Mouse (Mus musculus) CH12.LX (cell line): ENCODE results near the gene Defb45. TPM values are rescaled to one million over a fixed set of nuclear protein-coding genes. Genes with fewer than 3 reads are reported as not detected.

ENCODE experiments used
- DNase-seq: peaks from one replicate; pipeline ENCODE4 v3.0.0-alpha.2; 2013; ENCODE audit errors: extremely low read depth
- H3K27ac ChIP-seq: 2 replicates; pipeline ENCODE4 v1.5.1; 2012; ENCODE audit warnings: low read depth, mild to moderate bottlenecking, control low read depth, moderate library complexity; ENCODE audit not compliant: insufficient read depth
- H3K27me3 ChIP-seq: replicated peaks from 2 replicates; pipeline ENCODE3; 2012; ENCODE audit warnings: inconsistent platforms
- H3K36me3 ChIP-seq, 2 experiments: replicated peaks in 1 of 2; 2 replicates each; pipeline versions ENCODE3 to v1.6.1; 2012; ENCODE audit warnings: inconsistent platforms in 1 of 2, low read length in 1 of 2, mild to moderate bottlenecking in 1 of 2, mixed read lengths in 1 of 2, moderate library complexity in 1 of 2; ENCODE audit not compliant: control insufficient read depth in 1 of 2, insufficient read depth in 1 of 2
- H3K4me1 ChIP-seq, 2 experiments: 2 replicates each; pipeline ENCODE4 v1.6.1; 2012; ENCODE audit warnings: inconsistent platforms in 1 of 2, moderate library complexity in 1 of 2; ENCODE audit not compliant: insufficient read depth in 2 of 2, control insufficient read depth in 1 of 2
- H3K4me2 ChIP-seq: 2 replicates; pipeline ENCODE4 v1.6.1; 2012; ENCODE audit warnings: low read depth, mild to moderate bottlenecking, control low read depth; ENCODE audit not compliant: poor library complexity, insufficient read depth, severe bottlenecking
- H3K4me3 ChIP-seq, 3 experiments: fragments of 150-350 bp in 1 of 3; sonication (generic) in 1 of 3; replicated peaks in 1 of 3; 2 replicates each; pipeline versions ENCODE3 to v1.5.1; 2011 to 2012; ENCODE audit warnings: low read depth in 2 of 3, low read length in 2 of 3, mild to moderate bottlenecking in 2 of 3, moderate library complexity in 2 of 3, control low read depth in 1 of 3, improper control_type of control experiment in 1 of 3, inconsistent platforms in 1 of 3, mixed read lengths in 1 of 3; ENCODE audit not compliant: poor library complexity in 1 of 3
- H3K79me2 ChIP-seq: replicated peaks from 2 replicates; pipeline ENCODE4 v1.6.1; 2012; ENCODE audit warnings: mild to moderate bottlenecking, moderate library complexity; ENCODE audit not compliant: control insufficient read depth, poor library complexity, insufficient read depth, severe bottlenecking; ENCODE audit errors: extremely low read depth
- H3K9ac ChIP-seq: 2 replicates; pipeline ENCODE4 v1.6.1; 2012; ENCODE audit warnings: low read depth, mild to moderate bottlenecking, control low read depth, moderate library complexity; ENCODE audit not compliant: insufficient read depth
- H3K9me3 ChIP-seq: replicated peaks from 2 replicates; pipeline ENCODE3; 2012; ENCODE audit warnings: low read length, inconsistent platforms, mixed read lengths
- CTCF ChIP-seq, 2 experiments: IDR thresholded peaks in 1 of 2; conservative IDR thresholded peaks in 1 of 2; 2 replicates each; pipeline ENCODE4 v1.5.1; 2011 to 2012; ENCODE audit warnings: low read depth in 2 of 2, low read length in 2 of 2, improper control_type of control experiment in 1 of 2, inconsistent platforms in 1 of 2, mild to moderate bottlenecking in 1 of 2, moderate library complexity in 1 of 2
- GABPA ChIP-seq: IDR thresholded peaks from 2 replicates; pipeline ENCODE4 v1.6.1; 2012; ENCODE audit warnings: low read depth, low read length, improper control_type of control experiment, inconsistent platforms; ENCODE audit not compliant: insufficient replicate concordance
- MAX ChIP-seq: IDR thresholded peaks from 2 replicates; pipeline ENCODE4 v1.6.1; 2011; ENCODE audit warnings: low read length, improper control_type of control experiment
- MAZ ChIP-seq: IDR thresholded peaks from 2 replicates; pipeline ENCODE4 v1.6.1; 2012; ENCODE audit warnings: low read depth, mild to moderate bottlenecking, inconsistent platforms, low read length, improper control_type of control experiment, moderate library complexity
- MEF2A ChIP-seq: IDR thresholded peaks from 2 replicates; pipeline ENCODE4 v1.6.1; 2014; ENCODE audit warnings: low read depth, mild to moderate bottlenecking, inconsistent platforms, low read length, improper control_type of control experiment, borderline replicate concordance
- MXI1 ChIP-seq: IDR thresholded peaks from 2 replicates; pipeline ENCODE4 v1.6.1; 2011; ENCODE audit warnings: mild to moderate bottlenecking, low read depth, low read length, improper control_type of control experiment
- MYC ChIP-seq: IDR thresholded peaks from 2 replicates; pipeline ENCODE4 v1.6.1; 2011; ENCODE audit warnings: low read depth, mild to moderate bottlenecking, improper control_type of control experiment, low read length
- NELFE ChIP-seq: IDR thresholded peaks from 2 replicates; pipeline ENCODE4 v1.6.1; 2011; ENCODE audit warnings: low read depth, low read length, improper control_type of control experiment
- POLR2A ChIP-seq: IDR thresholded peaks from 2 replicates; pipeline ENCODE4 v1.6.1; 2011; ENCODE audit warnings: low read depth, mild to moderate bottlenecking, improper control_type of control experiment, low read length
- POLR2AphosphoS2 ChIP-seq: IDR thresholded peaks from 2 replicates; pipeline ENCODE4 v1.6.1; 2011; ENCODE audit warnings: low read depth, low read length, improper control_type of control experiment
- RAD21 ChIP-seq: IDR thresholded peaks from 2 replicates; pipeline ENCODE4 v1.6.1; 2011; ENCODE audit warnings: low read depth, mild to moderate bottlenecking, low read length, improper control_type of control experiment, moderate library complexity
- SMC3 ChIP-seq: IDR thresholded peaks from 2 replicates; pipeline ENCODE4 v1.6.1; 2011; ENCODE audit warnings: low read depth, low read length, improper control_type of control experiment
- UBTF ChIP-seq: IDR thresholded peaks from 2 replicates; pipeline ENCODE4 v1.6.1; 2012; ENCODE audit warnings: low read depth, mild to moderate bottlenecking, inconsistent platforms, low read length, improper control_type of control experiment, moderate library complexity
- USF2 ChIP-seq: conservative IDR thresholded peaks from 2 replicates; pipeline ENCODE4 v1.6.1; 2011; ENCODE audit warnings: low read depth, low read length, improper control_type of control experiment
- ZC3H11A ChIP-seq: IDR thresholded peaks from 2 replicates; pipeline ENCODE4 v1.6.1; 2012; ENCODE audit warnings: low read depth, mild to moderate bottlenecking, inconsistent platforms, low read length, improper control_type of control experiment
- dilution Hi-C: fragments of 300-500 bp; cut with MboI; formaldehyde crosslinking; loops from 2 replicates; pipeline ENCODE4 v1.14.3; 2020; ENCODE audit warnings: low sequenced_read_pairs; ENCODE audit not compliant: extremely low pct_unique_long_range_greater_than_20kb, extremely low pct_ligation_motif_present
- in situ Hi-C: fragments of 300-500 bp; cut with MboI; formaldehyde crosslinking; loops from 3 replicates; pipeline ENCODE4 v1.14.3; 2019; ENCODE audit warnings: low sequenced_read_pairs, low pct_ligation_motif_present, low pct_unique_long_range_greater_than_20kb, mixed read lengths
- polyA plus RNA-seq: library from polyadenylated mRNA; unstranded; fragments of >175 nt; gene quantifications from 2 replicates; pipeline ENCODE4 v1.2.1, GENCODE M21; 2012; ENCODE audit warnings: low read depth; ENCODE audit not compliant: insufficient read length
- total RNA-seq, 2 experiments: library from RNA; depleted of rRNA; stranded (reverse); fragments of 300-350 nt in 1 of 2; fragments of >200 nt in 1 of 2; gene quantifications; 2 replicates each; pipeline ENCODE4 v1.2.3; 2012 to 2014

Defb45 gene
- total and polyA plus RNA-seq, 3 experiments, result not detected

- Histone ChIP-seq H3K9me3 (no peaks in the 10 kb centered on the region), H3K4me3 (no peak overlapping the region), H3K4me2 (no peak overlapping the region), H3K27me3 (peaks cover 1% of the 10 kb centered on the region), H3K27ac (no peak overlapping the region), H3K79me2 (no peaks in the 10 kb centered on the region), H3K9ac (no peak overlapping the region), H3K4me1 (no peaks in the 10 kb centered on the region), H3K36me3 (no peaks in the 10 kb centered on the region)
- dilution Hi-C loops (no loop called here), in situ Hi-C loops (no loop called here)
- TF ChIP-seq MAZ, result no peak
- TF ChIP-seq RAD21, result no peak
- TF ChIP-seq POLR2A, result no peak
- no peak for TF ChIP-seq GABPA
- TF ChIP-seq MEF2A, result no peak
- no peak for TF ChIP-seq MYC
- TF ChIP-seq MAX, result no peak
- no peak for TF ChIP-seq UBTF
- no peak for TF ChIP-seq SMC3
- no peak for TF ChIP-seq POLR2AphosphoS2
- TF ChIP-seq USF2, result no peak
- DNase-seq, result no peak
Measured at GRCm38 (mm10) chr2:152548124-152548523, 51.1 kb downstream of the Defb45 start.

- no peak overlapping the region for H3K27ac ChIP-seq
- dilution Hi-C loops (no loop called here), in situ Hi-C loops (no loop called here)
- H3K27me3 ChIP-seq, result peaks cover 3% of the 10 kb centered on the region
- TF ChIP-seq SMC3 (peak; percentile 60), MAZ (no peak), POLR2A (no peak), CTCF (conservative IDR thresholded peaks at IDR 0.05 in 1 of 2, IDR thresholded peaks at IDR 0.05 in 1 of 2; ENCODE audit: low read depth in 2 of 2, low read length in 2 of 2) (peak in 1 of 2 experiments; percentile 80; a peak in 2 of 4 replicates), RAD21 (peak; percentile 69), ZC3H11A (no peak)
- no peaks in the 10 kb centered on the region for H3K79me2 ChIP-seq
- no peaks in the 10 kb centered on the region for H3K4me1 ChIP-seq
- H3K9ac ChIP-seq, result no peak overlapping the region
- H3K4me3 ChIP-seq, result no peak overlapping the region
- peak; percentile 24 for DNase-seq
- no peaks in the 10 kb centered on the region for H3K36me3 ChIP-seq
- peaks cover 4% of the 10 kb centered on the region for H3K9me3 ChIP-seq
- no peak overlapping the region for H3K4me2 ChIP-seq
Measured at GRCm38 (mm10) chr2:152544691-152545090, 54.5 kb downstream of the Defb45 start.

GRCm38 (mm10) chr2:152543478-152543877 is 55.7 kb downstream of the Defb45 start:
- in situ Hi-C loops (no loop called here), dilution Hi-C loops (no loop called here)
- Histone ChIP-seq H3K79me2 (no peaks in the 10 kb centered on the region), H3K27me3 (peaks cover 3% of the 10 kb centered on the region), H3K9ac (no peak overlapping the region), H3K36me3 (no peaks in the 10 kb centered on the region), H3K9me3 (peaks cover 4% of the 10 kb centered on the region), H3K4me2 (no peak overlapping the region), H3K4me1 (no peaks in the 10 kb centered on the region), H3K27ac (no peak overlapping the region), H3K4me3 (no peak overlapping the region)
- no peak for TF ChIP-seq NELFE
- TF ChIP-seq MXI1, result no peak
- no peak for TF ChIP-seq GABPA
- no peak for TF ChIP-seq MAZ
- no peak for DNase-seq

Other genes with a start within 250 kb of the Defb45 start
Only the 20 nearest of the 22 such genes appear.
- gene Nrsn2, start 222.8 kb downstream of the Defb45 start, total RNA-seq (2012; rRNA removed), result not detected in 2 replicates
- not detected in 2 replicates for gene Nrsn2, start 222.8 kb downstream of the Defb45 start, total RNA-seq (2014; rRNA removed)
- not detected in 2 replicates for gene Nrsn2, start 222.8 kb downstream of the Defb45 start, polyA plus RNA-seq
- gene Sox12, start 201.3 kb downstream of the Defb45 start, total RNA-seq (2012; rRNA removed), result not detected in 2 replicates
- not detected in 2 replicates for gene Sox12, start 201.3 kb downstream of the Defb45 start, total RNA-seq (2014; rRNA removed)
- 0.09 TPM in 1 of 2 replicates, not detected in the other for gene Sox12, start 201.3 kb downstream of the Defb45 start, polyA plus RNA-seq
- not detected in 2 replicates for gene Zcchc3, start 184.4 kb downstream of the Defb45 start, total RNA-seq (2012; rRNA removed)
- not detected in 2 replicates for gene Zcchc3, start 184.4 kb downstream of the Defb45 start, total RNA-seq (2014; rRNA removed)
- not detected in 2 replicates for gene Zcchc3, start 184.4 kb downstream of the Defb45 start, polyA plus RNA-seq
- not detected in 2 replicates for gene 6820408C15Rik, start 183.8 kb downstream of the Defb45 start, total RNA-seq (2012; rRNA removed)
- not detected in 2 replicates for gene 6820408C15Rik, start 183.8 kb downstream of the Defb45 start, total RNA-seq (2014; rRNA removed)
- gene 6820408C15Rik, start 183.8 kb downstream of the Defb45 start, polyA plus RNA-seq, result not detected in 2 replicates
- gene Defb23, start 134.8 kb downstream of the Defb45 start, total RNA-seq (2012; rRNA removed), result not detected in 2 replicates
- not detected in 2 replicates for gene Defb23, start 134.8 kb downstream of the Defb45 start, total RNA-seq (2014; rRNA removed)
- gene Defb23, start 134.8 kb downstream of the Defb45 start, polyA plus RNA-seq, result not detected in 2 replicates
- gene Defb20, start 122.3 kb downstream of the Defb45 start, total RNA-seq (2012; rRNA removed), result not detected in 2 replicates
- gene Defb20, start 122.3 kb downstream of the Defb45 start, total RNA-seq (2014; rRNA removed), result not detected in 2 replicates
- gene Defb20, start 122.3 kb downstream of the Defb45 start, polyA plus RNA-seq, result not detected in 2 replicates
- not detected in 2 replicates for gene Defb22, start 109.3 kb downstream of the Defb45 start, total RNA-seq (2012; rRNA removed)
- not detected in 2 replicates for gene Defb22, start 109.3 kb downstream of the Defb45 start, total RNA-seq (2014; rRNA removed)
- not detected in 2 replicates for gene Defb22, start 109.3 kb downstream of the Defb45 start, polyA plus RNA-seq
- gene Defb26, start 87.7 kb downstream of the Defb45 start, total RNA-seq (2012; rRNA removed), result not detected in 2 replicates
- not detected in 2 replicates for gene Defb26, start 87.7 kb downstream of the Defb45 start, total RNA-seq (2014; rRNA removed)
- gene Defb26, start 87.7 kb downstream of the Defb45 start, polyA plus RNA-seq, result not detected in 2 replicates
- gene Defb28, start 81.1 kb downstream of the Defb45 start, total RNA-seq (2012; rRNA removed), result not detected in 2 replicates
- gene Defb28, start 81.1 kb downstream of the Defb45 start, total RNA-seq (2014; rRNA removed), result not detected in 2 replicates
- not detected in 2 replicates for gene Defb28, start 81.1 kb downstream of the Defb45 start, polyA plus RNA-seq
- gene Defb29, start 59.3 kb downstream of the Defb45 start, total RNA-seq (2012; rRNA removed), result not detected in 2 replicates
- not detected in 2 replicates for gene Defb29, start 59.3 kb downstream of the Defb45 start, total RNA-seq (2014; rRNA removed)
- gene Defb29, start 59.3 kb downstream of the Defb45 start, polyA plus RNA-seq, result not detected in 2 replicates
- gene Gm17416, start 30.1 kb downstream of the Defb45 start, total RNA-seq (2012; rRNA removed), result not detected in 2 replicates
- not detected in 2 replicates for gene Gm17416, start 30.1 kb downstream of the Defb45 start, total RNA-seq (2014; rRNA removed)
- not detected in 2 replicates for gene Gm17416, start 30.1 kb downstream of the Defb45 start, polyA plus RNA-seq
- not detected in 2 replicates for gene Defb21, start 26.7 kb downstream of the Defb45 start, total RNA-seq (2012; rRNA removed)
- not detected in 2 replicates for gene Defb21, start 26.7 kb downstream of the Defb45 start, total RNA-seq (2014; rRNA removed)
- not detected in 2 replicates for gene Defb21, start 26.7 kb downstream of the Defb45 start, polyA plus RNA-seq
- not detected in 2 replicates for gene Defb19, start 19.1 kb downstream of the Defb45 start, total RNA-seq (2012; rRNA removed)
- gene Defb19, start 19.1 kb downstream of the Defb45 start, total RNA-seq (2014; rRNA removed), result not detected in 2 replicates
- gene Defb19, start 19.1 kb downstream of the Defb45 start, polyA plus RNA-seq, result not detected in 2 replicates
- not detected in 2 replicates for gene Defb36, start 4.9 kb upstream of the Defb45 start, total RNA-seq (2012; rRNA removed)
- gene Defb36, start 4.9 kb upstream of the Defb45 start, total RNA-seq (2014; rRNA removed), result not detected in 2 replicates
- gene Defb36, start 4.9 kb upstream of the Defb45 start, polyA plus RNA-seq, result not detected in 2 replicates
- gene Defb25, start 23.7 kb upstream of the Defb45 start, total RNA-seq (2012; rRNA removed), result 0.84 TPM in 1 of 2 replicates, not detected in the other
- gene Defb25, start 23.7 kb upstream of the Defb45 start, total RNA-seq (2014; rRNA removed), result not detected in 2 replicates
- 0.94 and 1.8 TPM in 2 replicates for gene Defb25, start 23.7 kb upstream of the Defb45 start, polyA plus RNA-seq
- 0.13 and 0.55 TPM in 2 replicates for gene Rem1, start 27.6 kb upstream of the Defb45 start, total RNA-seq (2012; rRNA removed)
- gene Rem1, start 27.6 kb upstream of the Defb45 start, total RNA-seq (2014; rRNA removed), result 0.74 and 0.82 TPM in 2 replicates
- 0.70 and 0.80 TPM in 2 replicates for gene Rem1, start 27.6 kb upstream of the Defb45 start, polyA plus RNA-seq
- 137 and 145 TPM in 2 replicates for gene H13, start 70.1 kb upstream of the Defb45 start, total RNA-seq (2012; rRNA removed)
- gene H13, start 70.1 kb upstream of the Defb45 start, total RNA-seq (2014; rRNA removed), result 105 and 116 TPM in 2 replicates
- 161 and 175 TPM in 2 replicates for gene H13, start 70.1 kb upstream of the Defb45 start, polyA plus RNA-seq
- gene Mcts2, start 87.6 kb upstream of the Defb45 start, total RNA-seq (2012; rRNA removed), result 3.3 and 5.4 TPM in 2 replicates
- gene Mcts2, start 87.6 kb upstream of the Defb45 start, total RNA-seq (2014; rRNA removed), result 0.95 and 1.5 TPM in 2 replicates
- 3.2 and 3.8 TPM in 2 replicates for gene Mcts2, start 87.6 kb upstream of the Defb45 start, polyA plus RNA-seq
- 0.38 and 0.93 TPM in 2 replicates for gene Id1, start 136.9 kb upstream of the Defb45 start, total RNA-seq (2012; rRNA removed)
- not detected in 2 replicates for gene Id1, start 136.9 kb upstream of the Defb45 start, total RNA-seq (2014; rRNA removed)
- gene Id1, start 136.9 kb upstream of the Defb45 start, polyA plus RNA-seq, result not detected in 2 replicates
- not detected in 2 replicates for gene Cox4i2, start 154.8 kb upstream of the Defb45 start, total RNA-seq (2012; rRNA removed)
- gene Cox4i2, start 154.8 kb upstream of the Defb45 start, total RNA-seq (2014; rRNA removed), result not detected in 2 replicates
- not detected in 2 replicates for gene Cox4i2, start 154.8 kb upstream of the Defb45 start, polyA plus RNA-seq